Mouse (Mus musculus) ES-E14 (cell line): ENCODE measurements at regions not wholly inside any gene's neighbourhood (a gene's known extent, or its start where the extent isn't known, plus 50 kb on each side); places are given as distances from the start of the nearest gene placed in this dataset.

ENCODE experiments used
- DNase-seq: peaks from one replicate; pipeline ENCODE4 v3.0.0-alpha.2; 2013; ENCODE audit warnings: low read depth, low spot score
- H3K27ac ChIP-seq: 2 replicates; pipeline ENCODE4 v1.5.1; 2012; ENCODE audit warnings: low read depth, mild to moderate bottlenecking, low read length, moderate library complexity, mixed read lengths; ENCODE audit not compliant: poor library complexity, insufficient read depth, severe bottlenecking
- H3K36me3 ChIP-seq: 2 replicates; pipeline ENCODE4 v1.6.1; 2012; ENCODE audit warnings: mild to moderate bottlenecking, low read length, moderate library complexity, mixed read lengths; ENCODE audit not compliant: control insufficient read depth, poor library complexity, insufficient read depth, severe bottlenecking
- H3K4me1 ChIP-seq, 2 experiments: fragments of 150-350 bp in 1 of 2; sonication (generic) in 1 of 2; 2 replicates each; pipeline ENCODE4 v1.6.1; 2012; ENCODE audit warnings: low read length in 2 of 2, mild to moderate bottlenecking in 1 of 2, mixed read lengths in 1 of 2; ENCODE audit not compliant: control insufficient read depth in 2 of 2, insufficient read depth in 2 of 2, poor library complexity in 1 of 2
- H3K4me3 ChIP-seq, 2 experiments: fragments of 150-350 bp in 1 of 2; sonication (generic) in 1 of 2; 2 replicates each; pipeline ENCODE4 v1.5.1; 2012; ENCODE audit warnings: low read length in 2 of 2, low read depth in 1 of 2, mild to moderate bottlenecking in 1 of 2, mixed read lengths in 1 of 2; ENCODE audit not compliant: insufficient read depth in 1 of 2, poor library complexity in 1 of 2, severe bottlenecking in 1 of 2
- H3K9ac ChIP-seq: 2 replicates; pipeline ENCODE4 v1.6.1; 2012; ENCODE audit warnings: low read depth, mild to moderate bottlenecking, low read length, mixed read lengths; ENCODE audit not compliant: poor library complexity, insufficient read depth, severe bottlenecking
- H3K9me3 ChIP-seq: fragments of 150-350 bp; sonication (generic); 2 replicates; pipeline ENCODE4 v1.6.1; 2012; ENCODE audit warnings: low read depth, mild to moderate bottlenecking, low read length; ENCODE audit not compliant: control insufficient read depth, insufficient read depth
- CHD2 ChIP-seq: IDR thresholded peaks from 2 replicates; pipeline ENCODE4 v1.6.1; 2014; ENCODE audit warnings: mild to moderate bottlenecking, low read depth, low read length, inconsistent platforms
- HCFC1 ChIP-seq: IDR thresholded peaks from 2 replicates; pipeline ENCODE4 v1.6.1; 2012; ENCODE audit warnings: low read length, inconsistent platforms, borderline replicate concordance; ENCODE audit not compliant: insufficient read depth
- MAFK ChIP-seq: IDR thresholded peaks from 2 replicates; pipeline ENCODE4 v1.6.1; 2014; ENCODE audit warnings: mild to moderate bottlenecking, low read depth, low read length, inconsistent platforms; ENCODE audit not compliant: insufficient read depth
- ZC3H11A ChIP-seq: IDR thresholded peaks from 2 replicates; pipeline ENCODE4 v1.6.1; 2012; ENCODE audit warnings: low read depth, mild to moderate bottlenecking, inconsistent platforms, low read length, borderline replicate concordance
- ZNF384 ChIP-seq: IDR thresholded peaks from 2 replicates; pipeline ENCODE4 v1.6.1; 2012; ENCODE audit warnings: low read depth, low read length, inconsistent platforms
- in situ Hi-C, 2 experiments: fragments of 600-800 bp; cut with MboI; formaldehyde crosslinking; loops; one replicate each; pipeline ENCODE4 v1.15.1; 2025; ENCODE audit warnings: low sequenced_read_pairs in 2 of 2, inconsistent platforms in 1 of 2; ENCODE audit not compliant: unreplicated experiment in 2 of 2

- Histone ChIP-seq H3K9ac (no peak overlapping the region), H3K36me3 (no peaks in the 10 kb centered on the region), H3K4me3 (no peak overlapping the region), H3K27ac (no peak overlapping the region), H3K9me3 (peaks cover 23% of the 10 kb centered on the region), H3K4me1 (no peaks in the 10 kb centered on the region)
- TF ChIP-seq CHD2 (no peak), ZC3H11A (no peak), ZNF384 (no peak), MAFK (no peak), HCFC1 (no peak)
- in situ Hi-C loops, result no loop called here
- no peak for DNase-seq
Observed at GRCm38 (mm10) chr8:26395061-26395460, 275.7 kb downstream of the Gm45692 start.

GRCm38 (mm10) chr8:26420002-26420401, 300.7 kb downstream of the Gm45692 start:
- no peaks in the 10 kb centered on the region for H3K36me3 ChIP-seq
- H3K4me1 ChIP-seq, result no peaks in the 10 kb centered on the region
- TF ChIP-seq HCFC1 (no peak), CHD2 (no peak), ZNF384 (no peak), MAFK (no peak), ZC3H11A (no peak)
- no peak overlapping the region for H3K27ac ChIP-seq
- in situ Hi-C loops, result no loop called here
- no peaks in the 10 kb centered on the region for H3K9me3 ChIP-seq
- H3K9ac ChIP-seq, result no peak overlapping the region
- no peak for DNase-seq
- H3K4me3 ChIP-seq, result no peak overlapping the region

GRCm38 (mm10) chr8:26420536-26420935, 301.2 kb downstream of the Gm45692 start:
- in situ Hi-C loops, result no loop called here
- H3K4me1 ChIP-seq, result no peaks in the 10 kb centered on the region

GRCm38 (mm10) chr8:26427311-26427710, 308.0 kb downstream of the Gm45692 start:
- TF ChIP-seq ZC3H11A, result no peak
- TF ChIP-seq CHD2, result no peak
- TF ChIP-seq HCFC1, result no peak
- no peak for TF ChIP-seq ZNF384
- TF ChIP-seq MAFK, result no peak
- in situ Hi-C loops, result no loop called here
- no peak overlapping the region for H3K9ac ChIP-seq
- H3K4me3 ChIP-seq, result no peak overlapping the region
- H3K27ac ChIP-seq, result no peak overlapping the region
- no peaks in the 10 kb centered on the region for H3K4me1 ChIP-seq
- no peaks in the 10 kb centered on the region for H3K9me3 ChIP-seq
- H3K36me3 ChIP-seq, result no peaks in the 10 kb centered on the region
- no peak for DNase-seq

More at GRCm38 (mm10) chr8:26420536-26420935, 301.2 kb downstream of the Gm45692 start:
- no peak for TF ChIP-seq ZNF384
- TF ChIP-seq HCFC1, result no peak
- no peak for TF ChIP-seq ZC3H11A
- no peak for TF ChIP-seq MAFK
- no peak for TF ChIP-seq CHD2
- Histone ChIP-seq H3K27ac (no peak overlapping the region), H3K9ac (no peak overlapping the region), H3K4me3 (no peak overlapping the region), H3K36me3 (no peaks in the 10 kb centered on the region), H3K9me3 (no peaks in the 10 kb centered on the region)
- DNase-seq, result no peak
